Mouse (Mus musculus): ENCODE data around the gene Cpne2.

Cpne2 gene

GRCm38 (mm10) chr8:94582569-94582968 lies 49.8 kb downstream of the Cpne2 start:
- no peak for DNase-seq (ENCODE audit: low read depth)

GRCm38 (mm10) chr8:94584238-94584817 lies 51.5 kb downstream of the Cpne2 start:
- peak; percentile 47 for DNase-seq (ENCODE audit: low read depth)

- DNase-seq (ENCODE audit: low read depth), result no peak
Measured at GRCm38 (mm10) chr8:94591691-94592090, 58.9 kb downstream of the Cpne2 start.

- DNase-seq (ENCODE audit: low read depth), result no peak
Measured at GRCm38 (mm10) chr8:94594211-94594610, 61.4 kb downstream of the Cpne2 start.

- no peak for DNase-seq (ENCODE audit: low read depth)
Measured at GRCm38 (mm10) chr8:94600478-94600877, 67.7 kb downstream of the Cpne2 start.

GRCm38 (mm10) chr8:94601034-94601606 lies 68.3 kb downstream of the Cpne2 start:
- DNase-seq (ENCODE audit: low read depth), result no peak

GRCm38 (mm10) chr8:94601607-94602385 lies 69.0 kb downstream of the Cpne2 start, which contains the start of the genes Rspry1 and Fam192a:
Rspry1 (plus strand) TSS chr8:94601937.
Fam192a (minus strand) TSS chr8:94601997.
- DNase-seq (ENCODE audit: low read depth), result peak; percentile 100

- DNase-seq (ENCODE audit: low read depth), result no peak
Measured at GRCm38 (mm10) chr8:94602471-94603131, 69.8 kb downstream of the Cpne2 start.

GRCm38 (mm10) chr8:94604030-94604429 lies 71.2 kb downstream of the Cpne2 start:
- DNase-seq (ENCODE audit: low read depth), result no peak

- DNase-seq (ENCODE audit: low read depth), result no peak
Measured at GRCm38 (mm10) chr8:94607064-94607463, 74.3 kb downstream of the Cpne2 start.
